Mouse (Mus musculus): Measurements from ENCODE around the gene Hip1r. TPM values are rescaled to one million over a fixed set of nuclear protein-coding genes. Genes with fewer than 3 reads are reported as not detected.

The Hip1r gene
- polyA plus RNA-seq, 1 experiment from 2014 or later: 31.0 TPM

GRCm38 (mm10) chr5:123987511-123987910 is 14.1 kb downstream of the Hip1r start:
- Histone ChIP-seq H3K27me3 (replicated peaks) (peaks cover 10% of the 10 kb centered on the region; the same call in 1 of the 2 replicates), H3K27ac (replicated peaks) (no peak overlapping the region), H3K36me3 (no peaks in the 10 kb centered on the region), H3K4me1 (peaks cover 9% of the 10 kb centered on the region), H3K9ac (replicated peaks) (no peak overlapping the region), H3K4me3 (replicated peaks) (no peak overlapping the region), H3K9me3 (replicated peaks) (no peaks in the 10 kb centered on the region), H3K4me2 (no peak overlapping the region)
- no peak for ATAC-seq (ENCODE audit: low FRiP score)
- WGBS: 79% methylated on average over 4 of the region's 4 CpGs

GRCm38 (mm10) chr5:123989941-123990885 is 16.8 kb downstream of the Hip1r start:
- H3K4me1 ChIP-seq: peaks cover 15% of the 10 kb centered on the region
- WGBS: 32% methylated on average over 20 of the region's 20 CpGs
- no peak overlapping the region for H3K4me2 ChIP-seq
- H3K36me3 ChIP-seq: no peaks in the 10 kb centered on the region
- H3K27ac ChIP-seq (replicated peaks): no peak overlapping the region
- no peak for ATAC-seq (ENCODE audit: low FRiP score)
- no peak overlapping the region for H3K4me3 ChIP-seq (replicated peaks)
- H3K27me3 ChIP-seq (replicated peaks): peaks cover 7% of the 10 kb centered on the region; the same call in 1 of the 2 replicates
- H3K9me3 ChIP-seq (replicated peaks): no peaks in the 10 kb centered on the region
- no peak overlapping the region for H3K9ac ChIP-seq (replicated peaks)

GRCm38 (mm10) chr5:123991321-123991720 is 17.9 kb downstream of the Hip1r start:
- no peak for ATAC-seq (ENCODE audit: low FRiP score)
- H3K4me1 ChIP-seq: peaks cover 15% of the 10 kb centered on the region
- 0 out of 2 replicates have a peak, but pooled peaks cover 3% of the 10 kb centered on the region for H3K36me3 ChIP-seq
- no peak overlapping the region for H3K9ac ChIP-seq (replicated peaks)
- no peak overlapping the region for H3K4me2 ChIP-seq
- no peaks in the 10 kb centered on the region for H3K9me3 ChIP-seq (replicated peaks)
- H3K27me3 ChIP-seq (replicated peaks): peaks cover 7% of the 10 kb centered on the region; the same call in 1 of the 2 replicates
- 83% methylated on average over 6 of the region's 6 CpGs for WGBS
- no peak overlapping the region for H3K4me3 ChIP-seq (replicated peaks)
- no peak overlapping the region for H3K27ac ChIP-seq (replicated peaks)

- Histone ChIP-seq H3K4me3 (replicated peaks) (no peak overlapping the region), H3K9ac (replicated peaks) (no peak overlapping the region), H3K9me3 (replicated peaks) (no peaks in the 10 kb centered on the region), H3K27ac (replicated peaks) (peak overlapping the region; percentile 67; the same call in 1 of the 2 replicates), H3K4me1 (peaks cover 15% of the 10 kb centered on the region), H3K4me2 (no peak overlapping the region), H3K36me3 (0 out of 2 replicates have a peak, but pooled peaks cover 3% of the 10 kb centered on the region), H3K27me3 (replicated peaks) (peaks cover 2% of the 10 kb centered on the region; the same call in 1 of the 2 replicates)
- no peak for ATAC-seq (ENCODE audit: low FRiP score)
- 75% methylated on average over 10 of the region's 10 CpGs for WGBS
These were observed 18.8 kb downstream of the Hip1r start for GRCm38 (mm10) chr5:123992193-123992637.

- H3K4me3 ChIP-seq (replicated peaks): no peak overlapping the region
- H3K9ac ChIP-seq (replicated peaks): no peak overlapping the region
- peak overlapping the region; percentile 67; the same call in 1 of the 2 replicates for H3K27ac ChIP-seq (replicated peaks)
- 35% methylated on average over 5 of the region's 5 CpGs for WGBS
- peaks cover 15% of the 10 kb centered on the region for H3K4me1 ChIP-seq
- peaks cover 2% of the 10 kb centered on the region; the same call in 1 of the 2 replicates for H3K27me3 ChIP-seq (replicated peaks)
- H3K9me3 ChIP-seq (replicated peaks): no peaks in the 10 kb centered on the region
- peak; percentile 58; the same call in 1 of the 2 replicates for ATAC-seq (ENCODE audit: low FRiP score)
- 0 out of 2 replicates have a peak, but pooled peaks cover 3% of the 10 kb centered on the region for H3K36me3 ChIP-seq
- H3K4me2 ChIP-seq: no peak overlapping the region
These were observed 19.4 kb downstream of the Hip1r start for GRCm38 (mm10) chr5:123992794-123993193.

DNA sequence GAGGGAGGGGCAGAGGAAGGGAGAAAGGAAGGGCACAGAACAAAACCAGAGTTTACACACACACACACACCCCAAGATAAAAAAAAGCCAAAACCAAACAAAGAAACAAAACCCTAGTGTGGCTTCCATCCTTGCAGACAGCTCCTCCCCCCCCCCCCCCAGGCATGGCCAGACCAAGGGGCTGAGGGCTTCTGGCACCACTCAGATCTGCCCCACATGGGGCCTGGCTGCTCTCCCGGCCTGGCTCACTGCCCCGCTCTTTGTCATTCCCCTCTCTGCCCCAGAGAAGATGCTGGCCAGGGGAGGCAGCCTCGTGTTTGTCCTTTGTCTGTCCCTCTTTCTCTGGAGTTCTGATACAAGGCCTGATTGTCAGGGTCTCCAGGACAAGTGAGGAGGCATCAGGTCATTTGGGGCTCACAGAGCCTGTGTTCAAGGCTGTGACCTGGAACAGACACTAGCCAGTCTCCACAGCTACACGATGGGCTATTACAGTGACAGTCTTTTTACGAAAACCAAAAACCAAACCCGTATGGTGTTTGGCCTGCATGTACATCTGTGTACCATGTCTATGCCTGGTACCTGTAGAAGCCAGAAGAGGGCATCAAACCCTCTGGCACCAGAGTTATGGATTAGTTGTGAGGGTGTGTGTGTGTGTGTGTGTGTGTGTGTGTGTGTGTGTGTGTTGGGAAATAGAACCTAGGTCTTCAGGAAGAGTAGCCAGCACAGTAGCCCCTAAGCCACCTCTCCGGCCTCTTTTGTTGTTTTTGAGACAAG is 20.0 kb downstream of the Hip1r start:
- H3K4me2 ChIP-seq: no peak overlapping the region
- H3K9ac ChIP-seq (replicated peaks): no peak overlapping the region
- peaks cover 2% of the 10 kb centered on the region; the same call in 1 of the 2 replicates for H3K27me3 ChIP-seq (replicated peaks)
- no peak overlapping the region for H3K4me3 ChIP-seq (replicated peaks)
- 0 out of 2 replicates have a peak, but pooled peaks cover 3% of the 10 kb centered on the region for H3K36me3 ChIP-seq
- ATAC-seq (ENCODE audit: low FRiP score): peak; percentile 84
- H3K9me3 ChIP-seq (replicated peaks): no peaks in the 10 kb centered on the region
- peak overlapping the region; percentile 67 for H3K27ac ChIP-seq (replicated peaks)
- WGBS: 55% methylated on average over 7 of the region's 7 CpGs
- H3K4me1 ChIP-seq: peaks cover 15% of the 10 kb centered on the region

DNA sequence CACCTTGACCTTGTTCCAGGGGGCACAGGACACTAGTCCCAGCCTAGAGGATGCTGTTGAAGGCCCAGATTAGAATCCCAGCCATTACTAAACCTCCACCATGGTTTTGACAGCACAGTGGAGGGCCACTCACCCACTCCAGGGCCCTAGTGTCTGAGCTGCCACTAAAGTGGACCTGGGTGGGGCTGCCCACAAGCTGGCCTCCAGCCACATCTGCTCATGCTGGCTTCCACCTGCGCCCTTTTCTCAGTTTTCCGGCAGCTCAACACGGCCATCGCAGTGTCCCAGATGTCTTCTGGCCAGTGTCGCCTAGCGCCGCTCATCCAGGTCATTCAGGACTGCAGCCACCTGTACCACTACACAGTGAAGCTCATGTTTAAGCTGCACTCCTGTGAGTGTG is 21.0 kb downstream of the Hip1r start:
- Histone ChIP-seq H3K4me1 (peaks cover 15% of the 10 kb centered on the region), H3K36me3 (peaks cover 9% of the 10 kb centered on the region; the same call in 1 of the 2 replicates), H3K27me3 (replicated peaks) (no peaks in the 10 kb centered on the region; the same call in 1 of the 2 replicates), H3K27ac (replicated peaks) (no peak overlapping the region), H3K9me3 (replicated peaks) (no peaks in the 10 kb centered on the region), H3K4me2 (no peak overlapping the region), H3K4me3 (replicated peaks) (no peak overlapping the region), H3K9ac (replicated peaks) (no peak overlapping the region)
- WGBS: 79% methylated on average over 7 of the region's 7 CpGs
- no peak for ATAC-seq (ENCODE audit: low FRiP score)

DNA sequence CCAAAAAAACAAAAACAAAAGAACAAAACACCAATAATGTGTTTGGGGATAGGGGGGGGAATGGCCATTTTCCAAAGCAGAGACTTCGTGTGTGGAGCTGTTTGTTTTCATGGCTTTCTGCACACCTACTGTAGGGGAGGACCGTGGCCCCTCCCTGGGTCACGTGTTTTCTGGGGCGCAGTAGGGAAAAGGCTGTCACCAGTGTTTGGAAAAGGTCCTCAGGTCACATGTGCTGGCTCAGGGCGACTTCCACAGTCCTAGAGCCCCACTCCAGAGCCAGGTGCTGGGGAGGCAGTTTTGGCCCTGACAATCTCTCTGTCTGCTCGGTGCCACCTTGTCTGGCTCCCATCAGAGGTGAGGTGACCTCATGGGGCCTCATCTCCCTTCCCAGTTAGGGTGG is 22.0 kb downstream of the Hip1r start:
- no peak for ATAC-seq (ENCODE audit: low FRiP score)
- Histone ChIP-seq H3K4me2 (no peak overlapping the region), H3K27ac (replicated peaks) (no peak overlapping the region), H3K36me3 (peaks cover 13% of the 10 kb centered on the region; the same call in 1 of the 2 replicates), H3K27me3 (replicated peaks) (no peaks in the 10 kb centered on the region; the same call in 1 of the 2 replicates), H3K4me3 (replicated peaks) (no peak overlapping the region), H3K9me3 (replicated peaks) (no peaks in the 10 kb centered on the region), H3K4me1 (peaks cover 8% of the 10 kb centered on the region), H3K9ac (replicated peaks) (no peak overlapping the region)
- 83% methylated on average over 6 of the region's 6 CpGs for WGBS

DNA sequence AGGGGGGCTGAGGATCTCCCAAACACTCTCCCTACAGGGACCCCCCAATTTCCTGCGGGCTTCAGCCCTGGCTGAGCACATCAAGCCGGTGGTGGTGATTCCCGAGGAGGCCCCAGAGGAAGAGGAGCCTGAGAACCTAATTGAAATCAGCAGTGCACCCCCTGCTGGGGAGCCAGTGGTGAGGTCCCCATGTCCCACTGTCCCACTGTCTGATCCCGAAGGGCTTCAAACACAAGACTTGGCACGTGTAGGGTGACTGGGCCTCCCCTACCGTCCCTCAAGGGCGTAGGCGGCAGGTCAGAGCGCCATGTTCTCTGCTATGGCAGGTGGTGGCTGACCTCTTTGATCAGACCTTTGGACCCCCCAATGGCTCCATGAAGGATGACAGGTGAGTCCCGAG is 22.8 kb downstream of the Hip1r start:
- peaks cover 10% of the 10 kb centered on the region for H3K4me1 ChIP-seq
- peaks cover 13% of the 10 kb centered on the region; the same call in 1 of the 2 replicates for H3K36me3 ChIP-seq
- no peak overlapping the region for H3K4me3 ChIP-seq (replicated peaks)
- H3K27ac ChIP-seq (replicated peaks): no peak overlapping the region
- H3K4me2 ChIP-seq: no peak overlapping the region
- no peaks in the 10 kb centered on the region for H3K9me3 ChIP-seq (replicated peaks)
- ATAC-seq (ENCODE audit: low FRiP score): no peak
- no peak overlapping the region for H3K9ac ChIP-seq (replicated peaks)
- no peaks in the 10 kb centered on the region; the same call in 1 of the 2 replicates for H3K27me3 ChIP-seq (replicated peaks)
- 88% methylated on average over 10 of the region's 10 CpGs for WGBS

DNA sequence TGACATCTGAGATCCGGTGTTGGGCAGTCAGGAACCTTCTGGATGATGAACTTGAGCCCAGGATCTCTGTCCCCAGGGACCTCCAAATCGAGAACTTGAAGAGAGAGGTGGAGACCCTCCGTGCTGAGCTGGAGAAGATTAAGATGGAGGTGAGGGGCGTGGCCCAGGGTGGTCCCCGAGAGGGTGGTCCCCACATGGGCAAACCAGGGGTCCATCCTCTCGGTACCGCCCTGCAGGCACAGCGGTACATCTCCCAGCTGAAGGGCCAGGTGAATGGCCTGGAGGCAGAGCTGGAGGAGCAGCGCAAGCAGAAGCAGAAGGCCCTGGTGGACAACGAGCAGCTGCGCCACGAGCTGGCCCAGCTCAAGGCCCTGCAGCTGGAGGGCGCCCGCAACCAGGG is 23.3 kb downstream of the Hip1r start:
- H3K4me2 ChIP-seq: no peak overlapping the region
- H3K27ac ChIP-seq (replicated peaks): no peak overlapping the region
- no peaks in the 10 kb centered on the region for H3K9me3 ChIP-seq (replicated peaks)
- 89% methylated on average over 14 of the region's 14 CpGs for WGBS
- H3K27me3 ChIP-seq (replicated peaks): no peaks in the 10 kb centered on the region
- H3K9ac ChIP-seq (replicated peaks): no peak overlapping the region
- H3K4me1 ChIP-seq: peaks cover 11% of the 10 kb centered on the region
- peaks cover 13% of the 10 kb centered on the region; the same call in 1 of the 2 replicates for H3K36me3 ChIP-seq
- H3K4me3 ChIP-seq (replicated peaks): no peak overlapping the region
- ATAC-seq (ENCODE audit: low FRiP score): no peak

- no peak overlapping the region for H3K4me2 ChIP-seq
- no peak overlapping the region for H3K9ac ChIP-seq (replicated peaks)
- H3K4me1 ChIP-seq: peaks cover 11% of the 10 kb centered on the region
- WGBS: 78% methylated on average over 24 of the region's 24 CpGs
- no peaks in the 10 kb centered on the region for H3K9me3 ChIP-seq (replicated peaks)
- H3K36me3 ChIP-seq: peaks cover 13% of the 10 kb centered on the region; the same call in 1 of the 2 replicates
- H3K4me3 ChIP-seq (replicated peaks): no peak overlapping the region
- H3K27ac ChIP-seq (replicated peaks): no peak overlapping the region
- ATAC-seq (ENCODE audit: low FRiP score): no peak
- H3K27me3 ChIP-seq (replicated peaks): no peaks in the 10 kb centered on the region
These were observed 23.9 kb downstream of the Hip1r start for GRCm38 (mm10) chr5:123997211-123997751.
